Mouse (Mus musculus) left cerebral cortex, postnatal 25 days (tissue): ENCODE measurements around the gene 9030612E09Rik. TPM values are rescaled to one million over a fixed set of nuclear protein-coding genes. Genes with fewer than 3 reads are reported as not detected.
A peak's percentile ranks its signal among the peaks of the same experiment; 100 is the strongest.

ENCODE experiments used
- DNase-seq, 2 experiments: peaks; one replicate each; pipeline ENCODE4 v3.0.0; 2022; ENCODE audit warnings: low spot score in 2 of 2, mixed read lengths in 1 of 2
- intact Hi-C: fragments of 180-260 bp; cut with DNase I; formaldehyde crosslinking; loops from one replicate; pipeline ENCODE4 v1.15.1; 2025
- total RNA-seq, 2 experiments: library from RNA; stranded (reverse); gene quantifications; 2 replicates each; pipeline ENCODE4 v1.2.3; 2021

9030612E09Rik gene
- total RNA-seq: 1 to 10 TPM; 1.7 to 2.4 TPM

DNA sequence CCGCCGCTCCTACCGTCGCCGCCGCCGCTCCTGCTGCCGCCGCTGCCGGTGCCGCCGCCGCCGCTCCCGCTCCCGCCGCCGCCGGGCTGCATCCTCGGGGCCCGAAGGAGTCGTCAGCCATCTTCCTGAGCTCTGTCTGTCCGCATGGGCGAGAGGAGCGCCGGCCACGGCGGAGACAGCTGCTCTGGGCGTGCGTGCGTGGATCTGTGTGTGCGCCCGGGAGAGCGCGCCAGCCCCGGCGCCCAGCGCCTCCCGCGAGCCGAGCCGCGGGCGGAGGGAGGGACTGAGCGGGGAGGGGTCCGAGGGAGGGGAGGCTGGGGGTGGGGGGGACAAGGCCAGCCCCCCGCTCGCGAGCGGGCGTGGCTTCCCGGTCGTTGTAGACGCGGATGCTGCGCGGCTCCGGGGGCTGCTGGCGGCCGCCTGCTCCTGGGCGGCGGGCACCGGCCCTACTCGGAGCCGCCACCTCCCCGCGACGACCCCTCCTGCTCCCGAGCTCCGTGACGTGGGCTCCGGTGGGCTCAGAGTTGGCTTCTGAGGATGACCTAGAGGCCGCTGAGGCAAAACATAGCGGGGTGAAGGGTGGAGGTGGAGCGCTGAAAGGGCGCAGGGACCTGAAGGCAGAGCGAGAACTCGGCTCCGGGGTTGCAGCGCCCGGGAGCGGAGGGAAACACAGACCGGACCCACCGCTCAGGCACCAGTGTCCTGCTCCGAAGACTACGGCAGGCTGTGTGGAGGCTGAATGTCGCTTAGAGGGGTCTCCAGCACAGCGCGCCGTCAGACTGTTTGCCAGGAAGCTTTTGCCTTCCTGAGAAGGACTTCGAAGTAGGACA lies at the start of gene 9030612E09Rik, which contains the start of gene Sobp:
TSS of gene 9030612E09Rik (plus strand) at position 379 of the 830 bp plus-strand sequence.
TSS of gene Sobp (minus strand) at position 205 of the 830 bp plus-strand sequence.
- peak; percentile 86 to 89 for DNase-seq
- intact Hi-C loops: loop anchor here (2.0 to 5.0 kb wide), 5 partner anchors 52 to 304 kb away; partner anchors contain the start of gene Bend3

DNA sequence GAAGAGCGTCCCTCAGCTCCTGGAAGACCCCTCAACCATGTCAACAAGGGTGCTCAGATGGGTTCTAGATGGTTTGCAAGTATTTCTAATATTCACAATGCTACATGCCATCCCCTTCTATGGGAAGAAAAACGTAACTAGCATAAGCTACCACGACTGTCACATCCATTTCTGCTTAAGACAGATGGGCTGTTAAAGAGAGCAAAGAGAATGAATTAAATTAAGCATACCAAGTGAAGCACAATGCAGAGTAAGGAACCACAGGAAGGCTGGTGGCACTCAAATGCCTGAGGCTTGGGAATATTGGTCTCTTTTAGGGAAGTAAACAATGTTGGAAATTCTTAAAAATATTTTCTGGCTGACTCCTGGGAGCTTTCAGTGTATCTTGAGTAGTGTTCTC lies 45.8 kb upstream of the 9030612E09Rik start:
- intact Hi-C loops: no loop called here
- peak in 1 of 2 experiments; percentile 32 for DNase-seq

DNA sequence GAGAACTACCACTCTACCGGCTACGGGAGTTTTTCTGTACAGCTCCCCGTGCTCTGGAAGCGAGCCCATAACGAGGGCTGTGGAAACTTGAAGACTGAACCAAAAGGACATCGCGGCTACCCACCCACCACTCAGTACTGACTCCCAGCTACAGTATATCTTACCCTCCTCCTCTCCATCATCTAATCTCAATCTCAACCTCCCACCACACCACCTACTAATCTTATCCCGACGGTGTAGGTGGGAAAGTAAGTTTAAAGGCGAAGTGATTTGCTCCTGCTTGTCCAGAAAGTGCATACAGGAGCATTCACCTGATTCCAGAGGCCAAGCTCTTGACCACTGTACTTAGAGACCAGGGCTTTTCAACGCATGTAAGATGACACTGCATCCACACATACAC lies 40.5 kb upstream of the 9030612E09Rik start:
- intact Hi-C loops: no loop called here
- no peak for DNase-seq

DNA sequence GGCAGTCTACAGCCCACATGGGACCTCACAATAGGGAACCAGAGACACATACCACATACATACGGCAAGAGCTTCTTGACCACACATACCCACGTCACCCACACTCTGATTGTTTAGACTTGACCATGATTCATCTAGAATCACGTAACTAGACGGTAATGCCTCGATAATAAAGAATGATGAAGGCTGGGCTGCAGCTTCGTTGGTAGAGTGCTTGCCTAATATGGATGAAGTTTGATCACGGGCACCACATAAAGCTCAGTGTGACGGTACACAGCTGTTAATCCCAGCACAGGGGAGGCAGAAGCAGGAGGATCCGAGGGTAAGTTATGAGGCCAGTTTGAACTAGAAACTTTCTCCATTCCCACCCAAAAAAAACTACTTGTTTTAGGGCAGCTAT lies 31.3 kb upstream of the 9030612E09Rik start:
- no peak for DNase-seq
- intact Hi-C loops: no loop called here

DNA sequence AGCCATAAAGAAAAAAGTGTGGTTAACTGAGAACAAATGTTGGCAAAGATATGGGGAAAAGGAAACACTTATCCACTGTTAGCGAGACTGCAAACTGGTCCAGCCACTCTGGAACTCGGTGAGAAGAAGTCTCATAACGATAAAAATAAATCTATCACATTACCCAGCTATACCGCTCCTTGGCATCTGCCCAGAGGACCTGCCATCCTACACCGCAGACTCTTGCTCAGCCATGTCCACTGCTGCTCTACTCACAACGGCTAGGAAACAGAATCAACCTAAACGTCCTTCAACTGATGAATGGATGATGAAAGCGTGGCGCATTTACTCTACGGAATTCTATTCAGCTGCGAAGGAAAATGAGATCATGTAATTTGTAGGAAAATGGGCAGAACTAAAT lies 26.0 kb upstream of the 9030612E09Rik start:
- intact Hi-C loops: no loop called here
- no peak for DNase-seq

DNA sequence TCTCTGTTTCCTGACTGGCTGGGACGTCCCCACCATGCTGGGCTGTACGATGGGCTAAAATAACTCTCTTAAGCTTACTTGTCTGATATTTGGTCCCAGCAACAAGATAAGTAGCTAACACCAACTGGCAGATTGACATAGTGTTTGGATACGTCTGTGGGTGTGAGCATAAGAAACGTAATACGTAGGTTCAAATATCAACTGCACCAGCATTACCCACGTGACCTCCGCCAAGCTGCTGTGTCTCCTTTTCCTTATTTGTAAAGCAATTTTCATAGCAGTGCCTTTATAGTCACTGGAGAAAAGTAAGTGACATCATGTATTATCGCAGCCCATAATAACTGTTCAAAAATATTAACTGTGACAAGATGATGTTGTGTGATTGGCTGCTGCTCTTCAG lies 21.9 kb upstream of the 9030612E09Rik start:
- no peak for DNase-seq
- intact Hi-C loops: no loop called here

DNA sequence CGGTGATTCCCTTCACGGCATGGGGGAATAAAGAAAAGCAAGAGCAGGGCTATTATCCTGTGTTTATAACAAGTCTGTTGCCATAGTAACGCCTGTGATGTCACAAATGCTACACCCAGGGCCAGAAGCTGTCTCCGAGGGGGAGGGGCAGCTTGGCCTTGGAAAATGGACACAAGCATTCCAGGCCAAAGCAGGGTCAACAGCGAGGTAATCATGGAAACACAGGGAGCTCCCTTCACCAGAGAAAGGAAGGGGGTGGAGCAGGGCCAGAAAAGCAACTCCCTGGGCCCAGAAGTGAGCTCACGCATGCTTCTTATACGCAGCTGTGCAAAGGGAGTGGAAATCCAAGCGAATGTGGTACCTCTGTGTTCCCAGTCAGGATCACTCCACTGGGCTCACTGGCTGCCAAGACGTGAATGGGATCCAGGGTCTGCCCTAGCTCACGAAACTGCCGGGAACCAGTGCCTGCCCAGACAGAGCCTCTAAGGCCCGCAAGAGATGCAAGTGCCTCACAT lies 19.4 kb upstream of the 9030612E09Rik start:
- intact Hi-C loops: no loop called here
- peak; percentile 42 to 43 for DNase-seq

DNA sequence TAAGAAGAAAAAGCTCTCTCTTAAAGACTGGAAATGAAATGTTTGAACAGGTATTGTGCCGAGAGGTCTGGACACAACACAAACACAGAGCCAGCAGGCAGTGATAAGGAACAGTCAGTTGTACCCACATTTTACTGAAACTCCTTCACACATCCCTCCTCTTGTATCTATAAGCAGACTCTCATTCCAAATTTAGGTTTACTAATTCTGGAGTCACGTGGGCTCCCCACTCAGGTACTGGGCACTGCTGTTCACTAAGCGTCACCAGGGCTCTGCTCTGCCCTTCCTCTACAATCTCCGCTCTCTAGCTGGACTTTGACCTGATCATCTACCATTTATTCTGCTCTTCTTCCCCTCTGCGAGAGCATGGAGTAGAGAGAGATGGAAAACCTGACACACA lies 15.6 kb upstream of the 9030612E09Rik start:
- intact Hi-C loops: no loop called here
- peak in 1 of 2 experiments; percentile 60 for DNase-seq

DNA sequence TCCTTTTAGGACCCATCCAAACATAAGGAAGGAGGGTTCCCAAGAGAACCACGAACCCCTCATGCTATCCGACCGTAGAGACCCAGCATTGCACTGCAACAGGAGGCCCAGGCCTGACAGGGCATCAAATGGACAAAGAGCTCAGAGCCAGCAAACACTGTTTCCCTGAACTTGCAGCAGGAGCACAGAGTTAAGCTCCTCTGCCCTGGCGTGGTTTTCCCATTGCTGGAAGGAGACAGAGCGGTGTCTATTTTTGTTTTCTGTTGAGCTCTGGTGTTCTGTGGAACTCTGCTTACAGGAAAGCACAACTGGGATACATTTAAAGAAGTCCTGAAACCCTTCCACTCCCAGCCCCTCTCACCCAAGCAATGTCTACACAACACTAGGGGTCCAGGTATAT lies 15.2 kb upstream of the 9030612E09Rik start:
- intact Hi-C loops: no loop called here
- DNase-seq: no peak

DNA sequence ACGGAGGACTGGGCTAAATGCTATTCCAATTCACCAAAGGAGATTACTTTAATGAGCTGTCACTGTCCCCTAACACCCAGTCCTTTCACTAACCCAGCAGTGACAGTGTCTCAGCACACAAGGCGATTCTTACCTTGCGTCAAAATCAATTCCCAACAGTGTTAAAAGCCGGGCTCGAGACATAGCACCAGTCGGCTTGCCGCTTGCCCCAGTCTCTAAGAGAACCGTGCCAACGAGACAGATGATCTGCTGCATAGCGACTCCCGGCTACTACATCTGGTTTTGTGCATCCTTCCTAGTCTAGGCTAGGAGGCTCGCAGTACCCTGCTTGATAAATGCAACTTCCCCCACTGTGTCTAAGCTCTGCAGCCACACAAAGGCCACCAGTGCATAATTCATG lies 12.2 kb upstream of the 9030612E09Rik start:
- DNase-seq: no peak
- intact Hi-C loops: no loop called here

DNA sequence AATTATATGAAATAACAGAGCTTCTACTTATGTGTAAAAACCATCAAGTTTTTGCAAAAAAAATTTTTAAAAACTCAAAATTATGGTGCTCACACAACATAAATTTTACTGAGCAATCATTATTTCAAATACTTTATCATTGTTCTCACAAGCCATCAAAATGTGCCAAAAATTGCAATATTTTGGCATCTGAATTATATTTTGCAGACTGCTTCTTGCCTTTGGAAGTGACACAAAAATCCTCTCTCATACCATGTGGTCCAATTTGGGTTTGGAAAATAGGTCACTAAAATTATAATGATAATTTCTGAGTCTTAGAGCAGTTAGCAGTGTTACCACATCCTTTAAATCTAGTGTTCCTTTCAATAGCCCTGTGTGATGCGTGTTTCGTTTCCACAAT lies 10.1 kb upstream of the 9030612E09Rik start:
- no peak for DNase-seq
- intact Hi-C loops: no loop called here

DNA sequence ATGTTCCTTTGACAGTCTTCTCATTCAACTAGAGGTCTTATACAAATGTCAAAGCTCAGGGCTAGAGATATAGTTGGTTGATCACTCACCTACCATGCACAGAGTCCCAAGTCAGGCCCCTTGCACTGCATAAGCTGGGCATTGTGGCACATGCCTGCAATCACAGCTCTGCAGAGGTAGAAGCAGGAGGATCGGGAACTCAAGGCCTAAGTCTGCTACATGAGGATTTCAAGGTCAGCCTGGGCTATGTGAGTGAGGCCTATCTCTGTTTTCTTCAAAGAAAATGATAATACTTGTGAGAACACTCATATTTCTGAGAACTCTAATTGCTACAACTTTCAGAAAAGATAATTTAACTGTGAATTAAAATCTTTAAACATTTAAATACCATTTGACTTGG lies 8.4 kb upstream of the 9030612E09Rik start:
- intact Hi-C loops: no loop called here
- DNase-seq: no peak

DNA sequence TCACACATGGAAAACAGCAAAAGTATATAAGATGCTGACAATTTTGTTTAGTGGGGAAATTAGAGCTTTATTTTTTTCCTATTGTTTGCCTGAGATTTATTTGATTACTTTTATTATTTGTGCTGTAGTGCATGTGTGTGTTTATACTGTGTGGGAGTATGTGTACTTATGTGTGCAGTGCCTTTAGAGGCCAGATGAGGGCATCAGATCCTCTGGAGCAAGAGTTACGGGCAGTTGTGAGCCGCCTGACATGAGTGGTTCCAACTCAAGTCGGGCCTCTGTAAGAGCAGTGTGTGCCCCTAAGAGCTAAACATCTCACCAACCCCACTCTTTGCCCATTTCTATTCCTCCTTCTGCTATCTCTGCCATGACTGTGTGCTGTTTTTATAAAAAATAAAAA lies 7.7 kb upstream of the 9030612E09Rik start:
- intact Hi-C loops: no loop called here
- DNase-seq: no peak

DNA sequence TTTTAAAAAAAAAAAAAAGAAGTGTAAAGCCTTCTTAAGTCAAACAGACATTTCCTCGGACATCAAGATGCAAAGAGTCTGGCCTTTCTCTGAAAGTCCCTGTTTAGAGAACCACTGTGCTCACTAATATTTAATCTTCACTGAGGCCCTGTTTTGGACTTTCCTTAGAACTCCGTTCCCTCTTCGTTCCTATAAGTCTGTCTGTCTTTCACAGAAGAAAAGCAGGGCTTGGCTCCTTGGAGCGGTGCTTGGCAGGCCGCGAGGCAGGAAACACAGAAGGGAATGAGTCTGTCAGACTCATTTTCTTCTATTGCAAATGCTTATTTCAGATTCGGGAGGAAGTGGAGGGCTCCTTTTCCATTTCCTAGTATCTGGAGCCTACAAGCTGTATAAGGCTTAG lies 5.7 kb upstream of the 9030612E09Rik start:
- intact Hi-C loops: no loop called here
- DNase-seq: no peak

DNA sequence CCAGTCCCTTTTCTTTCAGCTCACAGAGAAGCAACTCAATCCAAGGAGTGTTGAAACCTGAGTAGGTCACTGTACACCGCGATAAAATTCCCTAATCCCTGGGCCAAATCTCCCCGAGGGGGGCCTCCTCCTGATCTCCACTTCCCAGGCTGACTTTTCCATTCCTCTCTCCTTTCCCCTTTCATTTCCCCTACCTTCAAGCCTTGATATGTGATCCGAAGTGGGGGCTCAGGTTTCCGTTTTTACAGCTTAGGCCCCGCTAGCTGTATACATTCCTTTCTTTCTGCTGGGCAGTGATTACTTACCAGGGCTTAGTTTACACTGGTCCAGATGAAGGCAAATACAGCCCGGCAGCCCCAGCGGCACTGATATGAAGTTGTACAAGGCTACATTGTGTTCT lies 3.4 kb upstream of the 9030612E09Rik start:
- DNase-seq: no peak
- intact Hi-C loops: loop anchor here (5.0 kb wide), 3 partner anchors 49 to 106 kb away; no protein-coding TSS in a partner anchor

DNA sequence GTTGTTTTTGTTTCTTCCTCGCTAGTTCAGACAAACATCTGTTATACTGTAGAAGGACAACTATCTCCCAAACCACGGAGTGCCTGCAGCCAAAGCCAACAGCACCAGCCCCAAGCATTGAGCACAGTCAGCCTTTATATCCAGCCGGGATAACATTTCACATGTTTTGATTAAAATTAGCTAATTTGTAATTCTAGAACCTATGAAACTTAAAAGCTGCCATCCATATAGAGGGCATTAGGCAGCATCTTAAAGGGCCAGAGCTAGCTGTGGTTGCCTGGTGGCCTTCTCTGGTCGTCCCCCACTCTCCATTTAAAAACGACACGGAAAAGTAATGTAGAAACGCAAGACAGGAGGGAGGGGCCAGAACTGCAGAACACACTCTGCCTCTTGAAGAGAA lies 2.4 kb upstream of the 9030612E09Rik start:
- intact Hi-C loops: loop anchor here (5.0 kb wide), 3 partner anchors 50 to 105 kb away; no protein-coding TSS in a partner anchor
- DNase-seq: no peak

DNA sequence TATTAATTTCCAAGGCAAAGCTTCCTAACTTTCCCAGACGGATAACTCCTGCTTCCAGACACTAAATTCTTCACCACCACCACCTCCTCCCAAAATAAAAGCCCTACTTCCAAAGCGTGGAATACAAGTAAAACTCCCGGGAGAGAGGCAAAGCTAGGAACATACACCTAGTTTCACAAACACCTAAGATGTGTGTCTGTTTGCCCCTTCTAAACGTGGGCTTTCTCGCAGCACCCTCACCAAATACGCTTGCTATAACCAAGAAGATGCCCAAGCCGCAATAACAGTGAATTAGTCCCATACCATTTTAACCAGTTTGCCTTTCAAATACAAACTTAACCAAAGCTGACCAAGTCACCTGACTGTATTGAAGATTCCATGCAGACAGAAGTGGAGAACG lies 1.9 kb upstream of the 9030612E09Rik start:
- intact Hi-C loops: loop anchor here (5.0 kb wide), 3 partner anchors 50 to 105 kb away; no protein-coding TSS in a partner anchor

DNA sequence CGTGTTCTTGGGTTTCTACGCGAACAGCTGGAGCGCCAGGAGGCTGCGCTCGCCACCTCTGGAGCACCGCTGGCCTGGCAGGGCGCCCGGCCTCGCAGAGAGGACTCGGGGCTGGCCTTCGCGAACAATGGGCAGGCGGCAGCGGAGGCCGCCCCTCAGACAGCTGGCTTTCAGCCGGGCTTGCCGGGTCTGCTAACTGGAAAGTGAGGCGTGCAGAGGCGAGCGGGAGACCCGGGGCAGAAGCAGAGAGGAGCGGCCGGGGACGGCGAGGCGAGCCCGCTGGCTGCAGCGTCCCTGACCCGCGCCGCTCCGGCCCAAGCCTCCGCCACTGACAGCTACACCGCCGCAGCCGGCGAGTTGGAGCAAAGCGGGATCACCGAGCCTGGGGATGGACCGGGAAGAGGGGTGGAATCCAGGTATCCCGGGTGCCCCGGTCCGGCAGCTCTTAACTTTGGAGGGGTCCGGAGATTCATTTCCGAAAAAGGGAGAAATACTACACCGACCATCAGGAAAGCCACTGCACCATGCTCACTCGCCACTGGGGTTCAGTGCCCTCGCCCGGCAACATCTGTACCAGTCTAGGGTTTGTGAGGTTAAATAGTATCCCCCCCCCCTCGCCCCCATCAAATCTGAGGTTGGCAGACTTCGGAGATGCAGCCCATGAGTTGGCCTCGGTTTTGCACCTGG lies 1.2 kb upstream of the 9030612E09Rik start:
- peak; percentile 39 to 51 for DNase-seq
- intact Hi-C loops: loop anchor here (1.0 to 5.0 kb wide), 4 partner anchors 48 to 104 kb away; partner anchors contain the start of gene Pdss2

More for the DNA sequence above, 1.9 kb upstream of the 9030612E09Rik start:
- no peak for DNase-seq

DNA sequence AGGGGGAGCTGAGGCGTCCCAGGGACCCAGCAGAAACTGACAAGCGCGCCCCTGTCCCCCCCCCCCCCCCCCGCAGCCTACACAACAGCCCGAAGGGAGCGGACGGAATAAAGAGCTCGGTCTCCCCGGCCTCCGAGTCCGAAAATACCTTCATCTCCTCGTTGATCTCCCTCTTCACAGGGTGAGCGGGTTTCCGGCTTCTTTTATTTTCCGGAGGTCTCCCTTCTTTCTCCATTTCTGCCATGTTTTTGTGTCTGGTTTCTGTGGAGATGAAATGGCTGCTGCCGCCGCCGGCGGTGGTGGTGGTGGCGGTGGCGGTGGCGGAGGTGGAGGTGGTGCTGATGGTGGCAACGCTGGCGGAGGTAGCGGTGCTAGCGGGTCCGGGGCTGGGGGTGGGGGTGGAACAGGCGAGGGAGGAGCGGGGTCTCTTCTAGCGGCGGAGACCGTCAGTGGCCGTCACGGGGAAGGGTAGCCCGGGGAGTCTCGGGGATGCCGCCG lies 627 bp upstream of the 9030612E09Rik start:
- intact Hi-C loops: loop anchor here (1.0 to 5.0 kb wide), 6 partner anchors 47 to 305 kb away; partner anchors contain the start of genes Bend3 and Pdss2
- DNase-seq: no peak

DNA sequence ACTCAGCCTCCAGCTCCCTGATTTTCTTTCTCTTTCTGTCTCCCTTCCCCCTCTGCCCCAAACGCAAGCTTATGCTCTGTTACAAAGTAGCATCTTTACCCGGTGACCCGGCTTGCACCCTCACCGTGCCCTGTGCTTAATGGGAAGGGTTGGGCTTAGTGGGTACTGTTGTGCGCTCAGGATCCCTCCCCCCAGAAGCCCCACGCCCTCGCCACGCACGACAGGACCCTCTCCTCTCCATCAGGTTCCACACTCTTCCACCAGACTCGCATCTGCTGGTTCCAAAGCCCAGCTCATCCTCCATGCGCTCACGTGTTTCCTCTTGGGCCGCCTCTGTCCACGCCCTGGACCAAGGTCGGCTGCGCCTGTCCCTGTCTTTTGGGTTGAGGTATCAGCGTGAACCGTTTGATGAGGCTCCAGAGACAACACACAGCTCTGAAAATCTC lies 675 bp downstream of the 9030612E09Rik start:
- peak; percentile 32 to 46 for DNase-seq
- intact Hi-C loops: loop anchor here (2.0 kb wide), 2 partner anchors 152 to 304 kb away; partner anchors contain the start of gene Bend3
